Mouse (Mus musculus) neural tube, embryonic 11.5 days (tissue): ENCODE results near the gene Magee1. TPM values are rescaled to one million over a fixed set of nuclear protein-coding genes. Genes with fewer than 3 reads are reported as not detected.
"Not testable (repeated sequence)": the region's sequence is repeated elsewhere in the genome, so short reads cannot be mapped to it uniquely, and the experiment has no call there.

Experiments used
- ATAC-seq: fragments of 200-750 bp; cut with Nextera tagmentation; 2 replicates; pipeline ENCODE4 v1.8.0; 2017; ENCODE audit warnings: moderate number of reproducible peaks, mild to moderate bottlenecking, moderate TSS enrichment, moderate library complexity; ENCODE audit not compliant: insufficient read depth, low FRiP score, low TSS enrichment
- DNase-seq: peaks from one replicate; pipeline ENCODE4 v3.0.0-alpha.2; 2015; ENCODE audit warnings: low spot score
- H3K27ac ChIP-seq: fragments of 300-500 bp; sonication (generic); 2 replicates; pipeline ENCODE4 v1.5.1; 2014; ENCODE audit warnings: low read depth, mild to moderate bottlenecking, low read length
- H3K27me3 ChIP-seq: fragments of 300-500 bp; sonication (generic); 2 replicates; pipeline ENCODE4 v1.6.1; 2014; ENCODE audit warnings: mild to moderate bottlenecking, low read length, mixed read lengths; ENCODE audit not compliant: control insufficient read depth, insufficient read depth
- H3K36me3 ChIP-seq: fragments of 300-500 bp; sonication (generic); 2 replicates; pipeline ENCODE4 v1.6.1; 2014; ENCODE audit warnings: mild to moderate bottlenecking, low read length, moderate library complexity, mixed read lengths; ENCODE audit not compliant: control insufficient read depth, insufficient read depth
- H3K4me1 ChIP-seq: fragments of 300-500 bp; sonication (generic); 2 replicates; pipeline ENCODE4 v1.6.1; 2014; ENCODE audit warnings: low read length, mixed read lengths; ENCODE audit not compliant: control insufficient read depth, insufficient read depth
- H3K4me2 ChIP-seq: fragments of 300-500 bp; sonication (generic); 2 replicates; pipeline ENCODE4 v1.6.1; 2014; ENCODE audit warnings: low read depth, mild to moderate bottlenecking, moderate library complexity
- H3K4me3 ChIP-seq: fragments of 300-500 bp; sonication (generic); 2 replicates; pipeline ENCODE4 v1.5.1; 2014; ENCODE audit warnings: low read depth, low read length
- H3K9ac ChIP-seq: fragments of 300-500 bp; sonication (generic); 2 replicates; pipeline ENCODE4 v1.6.1; 2014; ENCODE audit warnings: mild to moderate bottlenecking, low read length
- H3K9me3 ChIP-seq: fragments of 300-500 bp; sonication (generic); 2 replicates; pipeline ENCODE4 v1.6.1; 2016; ENCODE audit warnings: low read length; ENCODE audit not compliant: control insufficient read depth
- WGBS: fragments of 180-500 bp; shearing (Covaris S2); extraction: QIAGEN DNeasy Blood & Tissue Kit; methylation state at CpG from one replicate; pipeline ENCODE4 v1.1.7; 2014; 5-methylcytosine and 5-hydroxymethylcytosine counted together
- polyA plus RNA-seq: library from polyadenylated mRNA; unstranded; fragments of >200 nt; fragmentation: Nextera tagmentation; extraction: Ambion mirVana; gene quantifications from 2 replicates; pipeline ENCODE4 v1.2.1, GENCODE M21; 2014

The Magee1 gene
- 37.6 and 42.2 TPM in 2 replicates for polyA plus RNA-seq

GRCm38 (mm10) chrX:105120275-105121226, at the start of gene Magee1:
TSS of gene Magee1 (plus strand) at chrX:105120378.
- ATAC-seq = peak; percentile 69

GRCm38 (mm10) chrX:105079151-105079550, 41.0 kb upstream of the Magee1 start:
- Histone ChIP-seq H3K27me3 (no peaks in the 10 kb centered on the region), H3K9ac (peak overlapping the region; percentile 22; the same call in 1 of the 2 replicates), H3K4me3 (peak overlapping the region; percentile 46), H3K27ac (no peak overlapping the region), H3K4me2 (peak overlapping the region; percentile 62), H3K9me3 (no peaks in the 10 kb centered on the region), H3K4me1 (no peaks in the 10 kb centered on the region), H3K36me3 (no peaks in the 10 kb centered on the region)
- WGBS = 5% methylated on average over 12 of the region's 12 CpGs
- peak; percentile 53 for ATAC-seq
- no peak for DNase-seq

More at GRCm38 (mm10) chrX:105120275-105121226, at the start of gene Magee1:
- peak within 1 kb of the TSS; percentile 57 for H3K9ac ChIP-seq
- H3K4me1 ChIP-seq = no peaks in the 10 kb centered on the region
- peaks cover 31% of the 10 kb centered on the region for H3K27me3 ChIP-seq
- peak; percentile 77 for DNase-seq
- peak within 1 kb of the TSS; percentile 86 for H3K4me2 ChIP-seq
- WGBS = 13% methylated on average over 58 of the region's 65 CpGs
- H3K27ac ChIP-seq = no peak within 1 kb of the TSS
- peak within 1 kb of the TSS; percentile 54 for H3K4me3 ChIP-seq
- H3K9me3 ChIP-seq = no peaks in the 10 kb centered on the region
- H3K36me3 ChIP-seq = no peaks in the 10 kb centered on the region

- no peaks in the 10 kb centered on the region for H3K9me3 ChIP-seq
- DNase-seq (peak; percentile 91), ATAC-seq (peak; percentile 98)
- no peak within 1 kb of the TSS for H3K27ac ChIP-seq
- H3K4me1 ChIP-seq = no peaks in the 10 kb centered on the region
- peak within 1 kb of the TSS; percentile 46 for H3K4me3 ChIP-seq
- peak within 1 kb of the TSS; percentile 62 for H3K4me2 ChIP-seq
- no peaks in the 10 kb centered on the region for H3K27me3 ChIP-seq
- H3K36me3 ChIP-seq = no peaks in the 10 kb centered on the region
- 4% methylated on average over 35 of the region's 35 CpGs for WGBS
- H3K9ac ChIP-seq = peak within 1 kb of the TSS; percentile 36
These were observed 40.5 kb upstream of the Magee1 start, which contains the start of gene Pbdc1 for GRCm38 (mm10) chrX:105079615-105080092. TSS of gene Pbdc1 (plus strand) at chrX:105079756.

- Histone ChIP-seq H3K27me3 (no peaks in the 10 kb centered on the region), H3K4me1 (no peaks in the 10 kb centered on the region), H3K4me3 (peak overlapping the region; percentile 46), H3K36me3 (no peaks in the 10 kb centered on the region), H3K9me3 (no peaks in the 10 kb centered on the region), H3K27ac (no peak overlapping the region), H3K4me2 (peak overlapping the region; percentile 62), H3K9ac (peak overlapping the region; percentile 36)
- DNase-seq (no peak), ATAC-seq (no peak)
- WGBS = 10% methylated on average over 8 of the region's 8 CpGs
These were observed 40.1 kb upstream of the Magee1 start for GRCm38 (mm10) chrX:105080096-105080495.

DNA sequence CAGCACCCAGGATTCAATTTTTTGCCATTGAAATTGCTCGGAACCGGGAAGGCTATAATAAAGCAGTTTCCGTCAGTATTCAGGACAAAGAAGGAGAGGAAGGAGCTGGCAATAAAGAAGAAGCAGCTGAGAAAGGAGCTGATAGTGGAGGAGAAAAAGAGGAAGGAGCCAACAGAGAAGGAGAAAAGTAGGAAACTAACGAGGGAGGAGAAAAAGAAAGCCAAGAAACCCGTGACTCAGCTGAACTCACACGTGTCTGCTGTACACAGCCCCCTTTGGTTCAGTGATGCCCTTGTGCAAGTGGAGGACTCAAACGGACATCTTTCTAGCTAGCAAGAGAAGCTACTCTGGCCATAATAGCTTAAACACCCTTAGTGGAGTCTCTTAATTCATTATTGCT, 37.2 kb upstream of the Magee1 start:
- not testable (repeated sequence) for DNase-seq, H3K4me2 ChIP-seq, H3K9ac ChIP-seq, H3K36me3 ChIP-seq, ATAC-seq, H3K9me3 ChIP-seq, H3K27me3 ChIP-seq, H3K4me1 ChIP-seq, H3K27ac ChIP-seq, H3K4me3 ChIP-seq
- 86% methylated on average over 7 of the region's 7 CpGs for WGBS

DNA sequence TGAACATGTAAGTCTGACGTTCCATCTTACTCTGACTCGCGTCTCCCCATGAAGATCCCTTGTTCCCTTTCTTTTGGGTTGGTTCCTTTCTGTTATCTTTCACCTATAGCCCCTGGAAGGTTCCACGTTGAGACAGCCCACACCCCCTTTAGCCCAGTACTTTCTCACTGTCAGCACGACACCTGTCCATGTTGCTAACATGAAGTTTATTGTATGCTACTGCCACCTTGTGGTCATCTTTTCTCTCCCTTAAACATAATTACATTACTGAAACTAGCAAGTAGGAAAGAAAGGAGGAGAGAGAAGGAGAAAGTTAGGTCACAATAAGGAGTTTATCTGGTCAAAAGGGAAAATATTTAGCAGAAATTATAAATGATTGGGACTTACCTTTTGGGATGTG, 16.0 kb upstream of the Magee1 start:
- Histone ChIP-seq H3K9me3 (no peaks in the 10 kb centered on the region), H3K4me2 (no peak overlapping the region), H3K4me3 (no peak overlapping the region), H3K27ac (no peak overlapping the region), H3K4me1 (no peaks in the 10 kb centered on the region), H3K27me3 (no peaks in the 10 kb centered on the region), H3K9ac (no peak overlapping the region), H3K36me3 (no peaks in the 10 kb centered on the region)
- 46% methylated on average over 5 of the region's 5 CpGs for WGBS
- DNase-seq (peak; percentile 10), ATAC-seq (no peak)

DNA sequence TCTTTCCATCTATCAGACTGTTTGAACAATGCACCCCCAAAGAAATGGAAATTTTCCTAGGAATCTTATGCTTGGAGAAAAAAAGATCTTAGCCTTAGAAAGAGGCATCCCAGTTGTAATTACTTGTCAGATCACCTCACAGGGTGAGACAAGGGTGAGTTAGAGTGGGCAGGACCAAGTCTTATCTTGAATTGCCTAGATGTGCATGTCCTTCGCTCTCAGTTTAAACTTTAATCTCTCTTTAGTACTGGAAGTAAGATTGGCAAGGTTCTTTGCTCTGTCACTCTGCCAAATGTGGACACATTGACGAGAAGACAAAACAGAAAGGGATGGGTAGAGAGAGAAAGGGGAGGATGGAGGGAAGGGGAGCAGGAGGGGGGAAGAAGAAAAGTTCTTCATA, 5.2 kb upstream of the Magee1 start:
- WGBS = 96% methylated on average over 2 of the region's 2 CpGs
- no peak overlapping the region for H3K4me3 ChIP-seq
- H3K36me3 ChIP-seq = no peaks in the 10 kb centered on the region
- no peaks in the 10 kb centered on the region for H3K9me3 ChIP-seq
- no peak for DNase-seq
- H3K27ac ChIP-seq = no peak overlapping the region
- ATAC-seq = no peak
- H3K27me3 ChIP-seq = peaks cover 7% of the 10 kb centered on the region; the same call in 1 of the 2 replicates
- no peaks in the 10 kb centered on the region for H3K4me1 ChIP-seq
- H3K9ac ChIP-seq = no peak overlapping the region
- no peak overlapping the region for H3K4me2 ChIP-seq

- ATAC-seq (peak; percentile 73), DNase-seq (peak; percentile 78)
- H3K36me3 ChIP-seq = no peaks in the 10 kb centered on the region
- no peaks in the 10 kb centered on the region for H3K9me3 ChIP-seq
- H3K4me2 ChIP-seq = peak overlapping the region; percentile 86
- no peak overlapping the region for H3K27ac ChIP-seq
- peak overlapping the region; percentile 57 for H3K9ac ChIP-seq
- H3K4me1 ChIP-seq = no peaks in the 10 kb centered on the region
- H3K4me3 ChIP-seq = peak overlapping the region; percentile 54
- 18% methylated on average over 37 of the region's 38 CpGs for WGBS
- H3K27me3 ChIP-seq = peaks cover 31% of the 10 kb centered on the region
These were observed 1.2 kb downstream of the Magee1 start for GRCm38 (mm10) chrX:105121227-105121865.
